Mouse (Mus musculus): ENCODE results near the gene Jun. TPM values are rescaled to one million over a fixed set of nuclear protein-coding genes. Genes with fewer than 3 reads are reported as not detected.
A peak's percentile ranks its signal among the peaks of the same experiment; 100 is the strongest.

The Jun gene
- polyA plus RNA-seq, 1 experiment from 2014 or later: 63.2 TPM

DNA sequence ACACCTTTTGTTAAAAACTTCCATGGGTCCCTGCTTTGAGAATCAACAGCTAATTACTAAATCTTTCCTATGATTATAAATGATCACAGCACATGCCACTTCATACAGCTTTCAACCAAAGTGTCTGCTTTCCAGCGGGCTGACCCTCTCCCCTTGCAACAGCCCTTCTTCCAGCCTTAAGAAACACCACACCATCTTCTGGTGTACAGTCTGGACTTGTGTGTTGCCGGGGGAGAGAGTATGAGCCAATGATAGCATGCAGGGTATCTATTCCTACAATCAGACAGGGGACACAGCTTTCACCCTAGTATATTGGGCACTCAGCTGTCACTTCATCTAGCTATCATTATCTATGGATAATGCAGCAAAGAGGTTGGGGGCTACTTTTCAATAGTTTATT, 2.9 kb downstream of the Jun start:
- no peaks in the 10 kb centered on the region; the same call in 1 of the 2 replicates for H3K4me1 ChIP-seq (replicated peaks; ENCODE audit: control insufficient read depth, insufficient read depth, low read length)
- H3K4me3 ChIP-seq (ENCODE audit: low read depth, low read length): peak overlapping the region; percentile 98
- H3K9me3 ChIP-seq (ENCODE audit: control insufficient read depth): no peaks in the 10 kb centered on the region
- H3K4me2 ChIP-seq (replicated peaks; ENCODE audit: low read depth): peak overlapping the region; percentile 77
- peak overlapping the region; percentile 8; the same call in 1 of the 2 replicates for H3K9ac ChIP-seq (ENCODE audit: low read depth, low read length)
- no peaks in the 10 kb centered on the region for H3K27me3 ChIP-seq (replicated peaks; ENCODE audit: control insufficient read depth, insufficient read depth, low read length)
- no peaks in the 10 kb centered on the region for H3K36me3 ChIP-seq (ENCODE audit: control insufficient read depth, insufficient read depth)
- TF ChIP-seq CTCF (IDR thresholded peaks at IDR 0.05; ENCODE audit: low read depth): no peak
- no peak overlapping the region; the same call in 1 of the 2 replicates for H3K27ac ChIP-seq (ENCODE audit: low read depth, low read length)
- 24% methylated on average over 2 of the region's 2 CpGs for WGBS
- ATAC-seq: no peak

DNA sequence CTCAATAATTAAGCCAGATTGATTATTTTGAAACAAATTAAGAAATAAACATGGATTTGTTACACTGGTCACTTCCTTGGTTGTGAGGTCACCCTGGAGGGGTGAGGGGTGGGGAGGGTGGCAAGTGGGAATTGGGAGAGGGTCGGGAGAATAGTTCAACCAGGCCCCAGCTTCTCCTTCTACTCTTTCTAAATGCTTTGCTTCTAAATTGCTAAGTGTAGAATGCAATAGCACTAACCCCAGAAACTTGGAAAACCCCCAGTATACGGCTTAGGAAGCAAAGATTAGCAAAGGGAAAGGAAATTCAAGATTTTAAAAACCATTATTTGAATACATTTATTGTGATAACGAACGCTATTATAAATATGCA, 3.3 kb downstream of the Jun start:
- no peak overlapping the region for H3K9ac ChIP-seq (ENCODE audit: low read depth, low read length)
- WGBS: 52% methylated on average over 4 of the region's 4 CpGs
- H3K27ac ChIP-seq (ENCODE audit: low read depth, low read length): no peak overlapping the region

DNA sequence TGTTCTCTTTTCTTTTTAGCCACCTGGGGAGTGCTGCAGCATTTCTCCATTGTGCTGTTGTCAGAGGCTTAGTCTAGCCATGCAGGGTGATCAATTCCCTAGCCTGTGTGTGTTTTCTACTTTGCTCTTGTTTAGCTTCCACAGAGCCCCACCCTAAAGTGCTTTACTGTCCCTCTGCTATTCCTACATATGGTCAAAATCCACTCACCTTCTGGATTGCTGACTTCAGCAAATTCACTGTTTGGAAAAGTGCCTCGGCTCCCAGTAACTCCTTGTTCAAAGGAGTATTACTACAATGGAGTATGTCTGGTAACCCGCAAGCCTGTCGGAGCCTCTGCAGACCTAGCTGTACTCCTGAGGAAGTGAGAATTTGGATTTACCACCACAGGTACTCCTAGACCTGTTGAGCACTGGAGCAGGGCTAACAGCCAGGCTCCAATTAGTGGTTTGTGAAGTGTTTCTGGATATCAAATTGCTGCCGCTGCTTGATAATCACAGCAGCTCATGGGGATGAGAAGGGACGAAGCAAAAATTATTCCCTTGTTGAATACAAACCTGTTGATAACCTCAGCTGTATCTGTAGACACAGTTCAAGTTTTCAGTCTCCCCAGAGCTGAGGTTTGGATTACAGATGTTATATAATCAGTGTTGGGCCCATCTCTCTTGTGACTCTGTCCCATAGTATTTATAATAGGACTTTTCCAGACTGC, 3.8 kb downstream of the Jun start:
- Histone ChIP-seq H3K4me1 (replicated peaks; ENCODE audit: control insufficient read depth, insufficient read depth, low read length) (no peaks in the 10 kb centered on the region), H3K4me3 (ENCODE audit: low read depth, low read length) (no peak overlapping the region), H3K9me3 (ENCODE audit: control insufficient read depth) (no peaks in the 10 kb centered on the region), H3K4me2 (replicated peaks; ENCODE audit: low read depth) (peak overlapping the region; percentile 77; the same call in 1 of the 2 replicates), H3K9ac (ENCODE audit: low read depth, low read length) (no peak overlapping the region), H3K27ac (ENCODE audit: low read depth, low read length) (no peak overlapping the region), H3K27me3 (replicated peaks; ENCODE audit: control insufficient read depth, insufficient read depth, low read length) (no peaks in the 10 kb centered on the region), H3K36me3 (ENCODE audit: control insufficient read depth, insufficient read depth) (no peaks in the 10 kb centered on the region)
- no peak for TF ChIP-seq CTCF (IDR thresholded peaks at IDR 0.05; ENCODE audit: low read depth)
- WGBS: 42% methylated on average over 5 of the region's 5 CpGs
- no peak for ATAC-seq

More for the DNA sequence above, 3.3 kb downstream of the Jun start:
- no peaks in the 10 kb centered on the region for H3K27me3 ChIP-seq (replicated peaks; ENCODE audit: control insufficient read depth, insufficient read depth, low read length)
- H3K4me2 ChIP-seq (replicated peaks; ENCODE audit: low read depth): peak overlapping the region; percentile 77
- no peaks in the 10 kb centered on the region for H3K9me3 ChIP-seq (ENCODE audit: control insufficient read depth)
- peak overlapping the region; percentile 98 for H3K4me3 ChIP-seq (ENCODE audit: low read depth, low read length)
- H3K36me3 ChIP-seq (ENCODE audit: control insufficient read depth, insufficient read depth): no peaks in the 10 kb centered on the region
- no peak for ATAC-seq
- no peaks in the 10 kb centered on the region; the same call in 1 of the 2 replicates for H3K4me1 ChIP-seq (replicated peaks; ENCODE audit: control insufficient read depth, insufficient read depth, low read length)
- TF ChIP-seq CTCF (IDR thresholded peaks at IDR 0.05; ENCODE audit: low read depth): no peak

DNA sequence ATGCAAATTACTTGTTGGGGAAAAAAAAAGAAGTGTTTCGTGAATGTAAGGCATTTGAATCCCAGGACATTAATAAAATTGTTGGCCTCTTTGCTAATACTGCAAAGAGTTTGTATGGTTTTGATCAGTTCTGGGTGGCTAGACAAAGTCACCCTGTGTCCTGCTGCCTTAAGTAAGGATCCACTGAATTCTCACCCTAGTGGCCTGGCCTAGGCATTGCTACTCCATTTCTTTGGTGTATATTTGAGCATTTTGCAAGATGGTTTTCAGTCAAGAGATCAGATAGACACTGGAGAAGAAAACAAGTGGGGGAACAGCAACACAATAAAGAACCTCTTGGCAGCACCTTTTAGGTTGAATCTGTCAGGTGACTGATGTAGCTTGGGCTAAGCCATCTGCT, 6.9 kb downstream of the Jun start:
- peak; percentile 68 for TF ChIP-seq CTCF (IDR thresholded peaks at IDR 0.05; ENCODE audit: low read depth)
- H3K4me1 ChIP-seq (replicated peaks; ENCODE audit: control insufficient read depth, insufficient read depth, low read length): no peaks in the 10 kb centered on the region
- no peak overlapping the region for H3K4me3 ChIP-seq (ENCODE audit: low read depth, low read length)
- H3K4me2 ChIP-seq (replicated peaks; ENCODE audit: low read depth): no peak overlapping the region
- H3K9ac ChIP-seq (ENCODE audit: low read depth, low read length): no peak overlapping the region
- H3K36me3 ChIP-seq (ENCODE audit: control insufficient read depth, insufficient read depth): no peaks in the 10 kb centered on the region
- ATAC-seq: no peak
- WGBS: 94% methylated on average over 1 of the region's 1 CpGs
- H3K27ac ChIP-seq (ENCODE audit: low read depth, low read length): no peak overlapping the region
- H3K27me3 ChIP-seq (replicated peaks; ENCODE audit: control insufficient read depth, insufficient read depth, low read length): no peaks in the 10 kb centered on the region
- H3K9me3 ChIP-seq (ENCODE audit: control insufficient read depth): no peaks in the 10 kb centered on the region

DNA sequence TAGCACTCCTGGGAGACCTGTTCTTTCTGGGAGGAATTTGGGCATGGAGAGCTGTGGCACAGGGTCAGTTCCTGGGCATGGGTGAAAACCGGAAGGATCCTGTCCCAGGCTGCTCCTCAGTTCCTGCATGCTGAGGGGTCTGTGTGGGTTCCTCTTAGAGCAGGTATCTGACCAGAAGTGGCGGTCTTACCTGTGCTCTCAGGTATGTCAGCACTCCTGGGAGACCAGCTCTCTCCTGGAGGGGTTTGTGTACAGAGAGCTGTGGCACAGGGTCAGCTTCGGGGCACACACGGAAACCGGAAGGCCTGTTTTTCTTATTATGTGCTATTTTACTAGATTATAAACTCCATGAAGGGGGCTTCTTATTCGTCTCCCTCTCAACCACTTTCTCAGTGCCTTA, 7.3 kb downstream of the Jun start:
- 68% methylated on average over 6 of the region's 6 CpGs for WGBS
- H3K4me1 ChIP-seq (replicated peaks; ENCODE audit: control insufficient read depth, insufficient read depth, low read length): no peaks in the 10 kb centered on the region
- H3K4me3 ChIP-seq (ENCODE audit: low read depth, low read length): no peak overlapping the region
- H3K27me3 ChIP-seq (replicated peaks; ENCODE audit: control insufficient read depth, insufficient read depth, low read length): no peaks in the 10 kb centered on the region
- no peak overlapping the region for H3K9ac ChIP-seq (ENCODE audit: low read depth, low read length)
- no peaks in the 10 kb centered on the region for H3K36me3 ChIP-seq (ENCODE audit: control insufficient read depth, insufficient read depth)
- no peak for ATAC-seq
- TF ChIP-seq CTCF (IDR thresholded peaks at IDR 0.05; ENCODE audit: low read depth): no peak
- no peak overlapping the region for H3K27ac ChIP-seq (ENCODE audit: low read depth, low read length)
- no peak overlapping the region for H3K4me2 ChIP-seq (replicated peaks; ENCODE audit: low read depth)
- no peaks in the 10 kb centered on the region for H3K9me3 ChIP-seq (ENCODE audit: control insufficient read depth)

DNA sequence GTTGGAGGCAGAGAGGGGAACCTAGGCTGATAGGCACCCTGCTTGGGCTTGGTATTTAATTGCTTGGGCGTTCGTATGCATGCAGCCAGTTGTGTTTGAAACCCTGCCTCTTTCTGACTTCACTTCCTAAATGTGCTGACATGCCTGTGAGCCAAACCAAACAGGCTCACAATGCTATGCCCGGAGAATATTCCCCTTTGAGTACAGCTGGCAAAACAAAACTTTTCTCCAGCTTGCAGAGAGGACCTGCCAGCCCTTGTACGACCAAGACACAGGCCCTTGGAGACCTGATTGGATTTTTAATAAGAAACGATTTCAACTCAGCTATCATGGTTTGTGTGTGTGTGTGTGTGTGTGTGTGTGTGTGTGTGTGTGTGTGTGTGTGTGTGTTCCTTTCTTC, 14.0 kb downstream of the Jun start:
- ATAC-seq: no peak
- Histone ChIP-seq H3K27me3 (replicated peaks; ENCODE audit: control insufficient read depth, insufficient read depth, low read length) (no peaks in the 10 kb centered on the region), H3K36me3 (ENCODE audit: control insufficient read depth, insufficient read depth) (no peaks in the 10 kb centered on the region), H3K4me2 (replicated peaks; ENCODE audit: low read depth) (no peak overlapping the region), H3K27ac (ENCODE audit: low read depth, low read length) (no peak overlapping the region), H3K9me3 (ENCODE audit: control insufficient read depth) (no peaks in the 10 kb centered on the region), H3K9ac (ENCODE audit: low read depth, low read length) (no peak overlapping the region), H3K4me1 (replicated peaks; ENCODE audit: control insufficient read depth, insufficient read depth, low read length) (no peaks in the 10 kb centered on the region), H3K4me3 (ENCODE audit: low read depth, low read length) (no peak overlapping the region)
- no peak for TF ChIP-seq CTCF (IDR thresholded peaks at IDR 0.05; ENCODE audit: low read depth)
- 72% methylated on average over 5 of the region's 5 CpGs for WGBS
